Mouse (Mus musculus): ENCODE measurements around the gene Cdc7. TPM values are rescaled to one million over a fixed set of nuclear protein-coding genes. Genes with fewer than 3 reads are reported as not detected.

Gene Cdc7
- polyA plus RNA-seq (2012; ENCODE audit: low replicate concordance): 4.2 and 4.7 TPM in 2 replicates

DNA sequence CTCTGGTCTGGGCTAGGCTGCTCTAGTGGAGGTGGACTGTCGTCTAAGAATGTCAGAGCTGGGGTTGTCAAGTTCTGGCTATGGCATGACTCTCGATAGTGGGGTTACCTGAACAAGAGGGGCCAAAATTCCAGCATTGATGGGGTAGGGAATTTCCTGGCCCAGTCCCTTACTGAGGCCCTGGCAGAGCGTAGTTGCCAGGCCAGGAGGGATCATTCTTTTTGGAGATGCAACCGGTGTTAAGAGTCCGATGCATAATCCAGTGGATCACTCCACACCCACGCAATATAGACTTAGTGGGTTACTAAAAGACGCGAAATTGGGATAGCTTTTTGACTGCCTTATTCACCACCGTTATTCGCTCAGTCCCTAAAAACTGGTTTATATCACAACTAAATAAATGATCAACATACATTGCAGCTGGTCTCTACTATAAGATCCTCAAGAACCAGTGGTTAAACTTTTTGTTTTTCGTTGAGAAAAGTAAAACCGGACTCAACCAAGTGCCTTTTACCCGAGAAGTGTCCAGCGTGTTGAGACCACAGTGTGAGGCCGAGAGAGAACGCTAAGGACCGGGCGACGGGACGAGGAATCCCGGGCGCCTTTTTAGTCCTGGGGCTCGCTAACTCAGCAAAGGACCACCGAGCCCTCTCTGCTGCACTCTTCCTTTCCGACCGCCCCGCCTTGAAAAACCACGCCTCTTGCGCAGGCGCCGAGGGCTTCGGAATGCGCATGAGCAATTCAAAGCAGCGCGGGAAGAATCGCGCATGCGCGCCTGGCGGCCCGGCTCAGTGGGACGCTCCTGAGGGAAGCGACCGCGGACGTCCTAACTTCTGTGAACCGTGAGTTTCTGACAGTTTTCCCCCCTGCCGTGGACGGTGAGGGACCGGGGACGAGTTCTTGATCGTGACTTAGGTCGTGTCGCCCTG is at the start of gene Cdc7:
Cdc7 (plus strand) TSS at position 739 of the 929 bp plus-strand sequence.

DNA sequence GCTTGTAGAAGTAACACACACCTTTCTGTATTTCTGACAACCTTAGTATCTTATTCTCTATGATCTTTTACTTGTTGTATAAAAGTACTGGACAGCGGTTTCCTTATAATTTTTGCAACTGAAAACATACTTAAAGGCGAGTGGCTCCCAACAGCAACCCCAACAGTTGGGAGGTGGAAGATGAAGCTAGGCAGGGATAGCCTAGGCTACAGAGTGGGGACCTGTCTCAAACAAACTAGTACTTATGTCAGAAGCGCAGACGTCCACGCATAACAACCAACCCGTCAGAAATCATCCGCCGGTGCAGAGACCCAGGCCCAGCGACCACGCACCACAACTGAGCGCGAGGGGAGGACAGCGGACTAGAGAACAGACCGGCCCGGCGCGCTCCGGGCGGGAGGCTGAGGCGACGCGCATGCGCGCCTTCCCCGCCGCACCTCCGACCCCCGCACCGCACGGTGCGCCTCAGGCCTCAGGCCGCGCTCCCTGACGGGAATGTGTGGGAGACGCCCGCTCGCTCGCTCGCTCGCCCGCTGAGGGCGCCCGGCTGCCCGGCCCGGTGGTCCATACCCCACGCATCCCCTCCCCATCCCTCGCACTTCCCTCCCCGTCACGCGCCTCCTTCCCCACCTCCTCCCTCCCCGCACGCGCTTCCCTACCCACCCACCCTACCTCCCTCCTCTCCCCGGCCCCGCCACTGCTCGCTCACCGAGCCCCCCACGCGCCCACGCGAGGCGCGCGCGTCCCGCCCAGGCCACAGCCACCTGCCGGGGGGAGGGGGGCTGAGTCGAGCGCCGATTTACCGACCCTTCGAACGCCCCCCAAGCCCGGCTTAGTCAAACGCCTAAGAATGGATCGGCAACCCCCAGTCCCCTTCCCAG is 38.4 kb upstream of the Cdc7 start, which contains the start of gene Hfm1:
Hfm1 (minus strand) TSS at position 834 of the 881 bp plus-strand sequence.

Other genes starting within 250 kb of the Cdc7 start
- gene Hfm1, start 38.0 kb upstream of the Cdc7 start, polyA plus RNA-seq (2012; ENCODE audit: low replicate concordance): not detected in 2 replicates